Mouse (Mus musculus) midbrain, embryonic 14.5 days (tissue): ENCODE results near the gene G430095P16Rik. TPM values are rescaled to one million over a fixed set of nuclear protein-coding genes. Genes with fewer than 3 reads are reported as not detected.
A peak's percentile ranks its signal among the peaks of the same experiment; 100 is the strongest.

Source experiments
- ATAC-seq: fragments of 200-750 bp; cut with Nextera tagmentation; 2 replicates; pipeline ENCODE4 v1.8.0; 2017; ENCODE audit warnings: moderate number of reproducible peaks, moderate library complexity; ENCODE audit not compliant: low FRiP score, low TSS enrichment
- DNase-seq: peaks from one replicate; pipeline ENCODE4 v3.0.0-alpha.2; 2015
- H3K27ac ChIP-seq: fragments of 300-500 bp; sonication (generic); replicated peaks from 2 replicates; pipeline ENCODE4 v1.5.1; 2014; ENCODE audit warnings: mild to moderate bottlenecking, low read depth, low read length, moderate library complexity
- H3K27me3 ChIP-seq: fragments of 300-500 bp; sonication (generic); 2 replicates; pipeline ENCODE4 v1.6.1; 2014; ENCODE audit warnings: low read length, control low read depth, mixed read lengths; ENCODE audit not compliant: control insufficient read depth, insufficient read depth
- H3K36me3 ChIP-seq: fragments of 300-500 bp; sonication (generic); 2 replicates; pipeline ENCODE4 v1.6.1; 2014; ENCODE audit warnings: low read length, control low read depth; ENCODE audit not compliant: control insufficient read depth, insufficient read depth
- H3K4me1 ChIP-seq: fragments of 300-500 bp; sonication (generic); 2 replicates; pipeline ENCODE4 v1.6.1; 2014; ENCODE audit warnings: mild to moderate bottlenecking, antibody characterized with exemption, low read length, control low read depth; ENCODE audit not compliant: control insufficient read depth, insufficient read depth
- H3K4me2 ChIP-seq: fragments of 300-500 bp; sonication (generic); 2 replicates; pipeline ENCODE4 v1.6.1; 2014; ENCODE audit warnings: mild to moderate bottlenecking, low read length, moderate library complexity
- H3K4me3 ChIP-seq: fragments of 300-500 bp; sonication (generic); replicated peaks from 2 replicates; pipeline ENCODE4 v1.5.1; 2014; ENCODE audit warnings: low read depth, low read length
- H3K9ac ChIP-seq: fragments of 300-500 bp; sonication (generic); replicated peaks from 2 replicates; pipeline ENCODE4 v1.6.1; 2014; ENCODE audit warnings: mild to moderate bottlenecking, low read length, moderate library complexity
- H3K9me3 ChIP-seq: fragments of 300-500 bp; sonication (generic); 2 replicates; pipeline ENCODE4 v1.6.1; 2016; ENCODE audit warnings: low read length, control low read depth, mixed read lengths; ENCODE audit not compliant: control insufficient read depth
- WGBS: fragments of 180-500 bp; shearing (Covaris S2); extraction: QIAGEN DNeasy Blood & Tissue Kit; methylation state at CpG from one replicate; pipeline ENCODE4 v1.1.7; 2014; 5-methylcytosine and 5-hydroxymethylcytosine counted together
- polyA plus RNA-seq: library from polyadenylated mRNA; unstranded; fragments of >200 nt; fragmentation: Nextera tagmentation; extraction: Ambion mirVana; gene quantifications from 2 replicates; pipeline ENCODE4 v1.2.1, GENCODE M21; 2014

Gene G430095P16Rik
- polyA plus RNA-seq, 1 experiment from 2014 or later, result 0.91 TPM

- H3K9ac ChIP-seq, result no peak overlapping the region
- DNase-seq, result no peak
- WGBS, result 55% methylated on average over 10 of the region's 10 CpGs
These were observed 2.6 kb downstream of the G430095P16Rik start for GRCm38 (mm10) chr8:84725246-84725940.

DNA sequence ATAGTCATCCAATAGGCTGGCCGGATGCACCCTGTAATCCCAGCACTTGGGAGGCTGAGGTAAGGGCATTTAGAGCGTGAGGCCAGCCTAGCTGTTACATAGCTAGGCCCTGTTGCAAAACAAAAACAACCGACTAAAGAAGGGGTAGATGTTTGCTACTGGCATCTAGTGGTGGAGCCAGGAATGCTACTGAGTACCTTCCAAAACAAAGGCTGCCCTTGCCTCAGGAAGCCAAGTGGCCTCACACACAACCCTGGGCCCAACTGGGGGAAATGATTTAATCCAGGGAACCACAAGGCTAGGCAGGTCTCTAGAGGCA is 3.1 kb downstream of the G430095P16Rik start:
- ATAC-seq, result no peak
- DNase-seq, result no peak
- WGBS, result 22% methylated on average over 3 of the region's 3 CpGs
- Histone ChIP-seq H3K9me3 (no peaks in the 10 kb centered on the region), H3K9ac (no peak overlapping the region), H3K27me3 (no peaks in the 10 kb centered on the region), H3K36me3 (no peaks in the 10 kb centered on the region), H3K27ac (peak overlapping the region; percentile 57), H3K4me1 (peaks cover 46% of the 10 kb centered on the region), H3K4me2 (no peak overlapping the region), H3K4me3 (no peak overlapping the region)

More at GRCm38 (mm10) chr8:84725246-84725940, 2.6 kb downstream of the G430095P16Rik start:
- no peak for ATAC-seq
- H3K27me3 ChIP-seq, result no peaks in the 10 kb centered on the region
- no peaks in the 10 kb centered on the region for H3K9me3 ChIP-seq
- H3K4me3 ChIP-seq, result no peak overlapping the region
- H3K36me3 ChIP-seq, result no peaks in the 10 kb centered on the region
- H3K4me1 ChIP-seq, result peaks cover 41% of the 10 kb centered on the region
- no peak overlapping the region for H3K4me2 ChIP-seq
- H3K27ac ChIP-seq, result peak overlapping the region; percentile 57

- H3K4me3 ChIP-seq, result no peak overlapping the region
- peak; percentile 69 for DNase-seq
- no peak overlapping the region for H3K9ac ChIP-seq
- H3K27ac ChIP-seq, result peak overlapping the region; percentile 78
- 49% methylated on average over 3 of the region's 3 CpGs for WGBS
- ATAC-seq, result peak; percentile 74
- H3K4me2 ChIP-seq, result no peak overlapping the region
- H3K36me3 ChIP-seq, result no peaks in the 10 kb centered on the region
- H3K9me3 ChIP-seq, result no peaks in the 10 kb centered on the region
- H3K4me1 ChIP-seq, result peaks cover 58% of the 10 kb centered on the region
- no peaks in the 10 kb centered on the region for H3K27me3 ChIP-seq
These were observed 5.7 kb downstream of the G430095P16Rik start for GRCm38 (mm10) chr8:84728474-84728873.

GRCm38 (mm10) chr8:84729921-84730362 is 7.1 kb downstream of the G430095P16Rik start:
- Histone ChIP-seq H3K9ac (no peak overlapping the region), H3K9me3 (no peaks in the 10 kb centered on the region), H3K4me3 (no peak overlapping the region), H3K4me2 (no peak overlapping the region), H3K27ac (peak overlapping the region; percentile 78), H3K36me3 (no peaks in the 10 kb centered on the region), H3K27me3 (no peaks in the 10 kb centered on the region), H3K4me1 (peaks cover 45% of the 10 kb centered on the region)
- DNase-seq (no peak), ATAC-seq (no peak)
- 90% methylated on average over 16 of the region's 16 CpGs for WGBS

DNA sequence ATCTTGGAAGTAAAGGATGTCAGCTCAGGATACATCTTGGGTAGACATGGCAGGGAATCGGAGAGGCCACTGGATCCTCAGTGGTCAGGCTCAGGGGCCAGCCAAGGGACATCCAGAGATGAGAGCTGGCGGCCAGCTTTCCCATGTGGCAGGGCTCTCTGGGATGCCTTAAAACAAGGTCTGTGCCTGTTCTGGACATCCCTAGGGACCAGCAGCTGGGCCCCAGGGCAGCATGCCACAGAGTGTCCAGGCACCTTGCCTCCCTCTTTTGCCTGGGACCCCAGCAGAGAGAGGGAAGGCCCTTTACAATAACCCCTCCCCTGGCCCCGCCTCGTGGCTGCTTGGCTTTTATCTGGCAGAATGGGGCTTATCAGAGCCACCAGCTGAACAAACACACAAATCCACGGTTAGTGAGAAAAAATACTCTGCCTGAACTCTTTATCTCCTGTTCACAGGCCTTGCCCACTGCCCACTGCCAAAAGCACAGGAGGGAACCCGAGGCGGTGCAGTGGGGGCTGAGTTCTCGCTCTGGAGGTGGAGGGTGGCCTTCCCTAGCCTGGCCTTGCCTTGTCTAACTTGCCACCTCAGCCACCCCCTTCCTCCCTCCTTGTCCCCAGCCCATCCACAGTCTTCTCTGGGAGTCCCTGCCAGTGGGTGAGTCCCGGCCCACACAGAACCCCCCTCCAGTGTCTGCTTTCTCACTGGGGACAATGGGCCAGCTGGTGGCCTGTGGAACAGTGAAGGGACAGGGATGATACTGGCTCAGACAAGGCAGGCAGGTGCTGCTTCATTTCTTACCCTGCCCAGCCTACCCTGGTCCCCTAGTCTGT is 7.9 kb downstream of the G430095P16Rik start:
- no peak overlapping the region for H3K4me3 ChIP-seq
- no peak overlapping the region for H3K4me2 ChIP-seq
- peak; percentile 46 for ATAC-seq
- H3K4me1 ChIP-seq, result peaks cover 37% of the 10 kb centered on the region
- H3K27me3 ChIP-seq, result no peaks in the 10 kb centered on the region
- peak; percentile 68 for DNase-seq
- no peaks in the 10 kb centered on the region for H3K9me3 ChIP-seq
- peak overlapping the region; percentile 78 for H3K27ac ChIP-seq
- no peak overlapping the region for H3K9ac ChIP-seq
- no peaks in the 10 kb centered on the region for H3K36me3 ChIP-seq
- 22% methylated on average over 9 of the region's 9 CpGs for WGBS

GRCm38 (mm10) chr8:84731371-84732177 is 8.8 kb downstream of the G430095P16Rik start:
- ATAC-seq (no peak), DNase-seq (no peak)
- H3K36me3 ChIP-seq, result no peaks in the 10 kb centered on the region
- H3K4me2 ChIP-seq, result no peak overlapping the region
- H3K27ac ChIP-seq, result peak overlapping the region; percentile 78
- 59% methylated on average over 11 of the region's 11 CpGs for WGBS
- H3K27me3 ChIP-seq, result peaks cover 6% of the 10 kb centered on the region; the same call in 1 of the 2 replicates
- H3K9ac ChIP-seq, result no peak overlapping the region
- no peak overlapping the region for H3K4me3 ChIP-seq
- H3K4me1 ChIP-seq, result peaks cover 36% of the 10 kb centered on the region
- H3K9me3 ChIP-seq, result no peaks in the 10 kb centered on the region

- no peak for ATAC-seq
- Histone ChIP-seq H3K9ac (no peak overlapping the region), H3K27ac (peak overlapping the region; percentile 78), H3K4me2 (no peak overlapping the region), H3K4me3 (no peak overlapping the region), H3K9me3 (no peaks in the 10 kb centered on the region), H3K27me3 (peaks cover 14% of the 10 kb centered on the region; the same call in 1 of the 2 replicates), H3K36me3 (no peaks in the 10 kb centered on the region), H3K4me1 (peaks cover 37% of the 10 kb centered on the region)
- 69% methylated on average over 5 of the region's 5 CpGs for WGBS
- DNase-seq, result no peak
These were observed 9.7 kb downstream of the G430095P16Rik start for GRCm38 (mm10) chr8:84732545-84732944.

- Histone ChIP-seq H3K9me3 (no peaks in the 10 kb centered on the region), H3K27me3 (peaks cover 19% of the 10 kb centered on the region; the same call in 1 of the 2 replicates), H3K4me1 (peaks cover 42% of the 10 kb centered on the region), H3K27ac (peak overlapping the region; percentile 78), H3K36me3 (no peaks in the 10 kb centered on the region), H3K9ac (no peak overlapping the region), H3K4me2 (no peak overlapping the region), H3K4me3 (no peak overlapping the region)
- WGBS, result 56% methylated on average over 6 of the region's 6 CpGs
- ATAC-seq, result no peak
- no peak for DNase-seq
These were observed 10.2 kb downstream of the G430095P16Rik start for GRCm38 (mm10) chr8:84732996-84733395.
